Mouse (Mus musculus) c-Kit-positive CD71-positive TER-119-negative erythroid progenitor cells, embryonic 14.5 days (primary cell): ENCODE measurements at regions not wholly inside any gene's neighbourhood (a gene's known extent, or its start where the extent isn't known, plus 50 kb on each side); places are given as distances from the start of the nearest gene placed in this dataset.

ENCODE experiments used
- DNase-seq: peaks from one replicate; pipeline ENCODE4 v3.0.0-alpha.2; 2013; ENCODE audit warnings: low read depth

- no peak for DNase-seq
These were observed 63.0 kb upstream of the Ube2e3 start for GRCm38 (mm10) chr2:78804931-78805330.

- no peak for DNase-seq
These were observed 64.4 kb upstream of the Ube2e3 start for GRCm38 (mm10) chr2:78803543-78803942.

- DNase-seq, result no peak
These were observed 72.5 kb upstream of the Ube2e3 start for GRCm38 (mm10) chr2:78795446-78795845.

- no peak for DNase-seq
These were observed 73.2 kb upstream of the Ube2e3 start for GRCm38 (mm10) chr2:78794734-78795133.

- no peak for DNase-seq
These were observed 78.8 kb upstream of the Ube2e3 start for GRCm38 (mm10) chr2:78789124-78789523.

- DNase-seq, result no peak
These were observed 79.7 kb upstream of the Ube2e3 start for GRCm38 (mm10) chr2:78788222-78788621.

- no peak for DNase-seq
These were observed 88.0 kb upstream of the Ube2e3 start for GRCm38 (mm10) chr2:78779949-78780348.

- DNase-seq, result no peak
These were observed 90.3 kb upstream of the Ube2e3 start for GRCm38 (mm10) chr2:78777589-78777988.

- no peak for DNase-seq
These were observed 113.6 kb upstream of the Ube2e3 start for GRCm38 (mm10) chr2:78754362-78754761.

GRCm38 (mm10) chr2:78753918-78754317, 114.0 kb upstream of the Ube2e3 start:
- no peak for DNase-seq

GRCm38 (mm10) chr2:78730161-78730560, 137.8 kb upstream of the Ube2e3 start:
- no peak for DNase-seq

GRCm38 (mm10) chr2:78726060-78726459, 141.9 kb upstream of the Ube2e3 start:
- DNase-seq, result no peak

- no peak for DNase-seq
These were observed 143.5 kb upstream of the Ube2e3 start for GRCm38 (mm10) chr2:78724416-78724815.

- no peak for DNase-seq
These were observed 144.5 kb upstream of the Ube2e3 start for GRCm38 (mm10) chr2:78723423-78723822.

- no peak for DNase-seq
These were observed 145.2 kb upstream of the Ube2e3 start for GRCm38 (mm10) chr2:78722739-78723138.

GRCm38 (mm10) chr2:78718550-78718949, 149.4 kb upstream of the Ube2e3 start:
- peak; percentile 58 for DNase-seq

- DNase-seq, result peak; percentile 71
These were observed 151.6 kb upstream of the Ube2e3 start for GRCm38 (mm10) chr2:78716157-78716798.

GRCm38 (mm10) chr2:78694851-78695250, 173.1 kb upstream of the Ube2e3 start:
- no peak for DNase-seq

- DNase-seq, result no peak
These were observed 211.3 kb upstream of the Ube2e3 start for GRCm38 (mm10) chr2:78656668-78657067.

GRCm38 (mm10) chr2:78655156-78655855, 212.6 kb upstream of the Ube2e3 start:
- no peak for DNase-seq

GRCm38 (mm10) chr2:78651549-78651948, 216.4 kb upstream of the Ube2e3 start:
- no peak for DNase-seq

- no peak for DNase-seq
These were observed 227.6 kb upstream of the Ube2e3 start for GRCm38 (mm10) chr2:78640361-78640760.

GRCm38 (mm10) chr2:78625264-78625663, 242.7 kb upstream of the Ube2e3 start:
- no peak for DNase-seq

- DNase-seq, result no peak
These were observed 261.5 kb upstream of the Ube2e3 start for GRCm38 (mm10) chr2:78606388-78606787.
